Mouse (Mus musculus): Measurements from ENCODE around the gene Pou6f2.

GRCm38 (mm10) chr13:18282361-18282982, 115.0 kb downstream of the Pou6f2 start:
- TF ChIP-seq POLR2A (IDR thresholded peaks at IDR 0.05; ENCODE audit: control insufficient read depth, low read depth, low read length) (no peak), CTCF (IDR thresholded peaks at IDR 0.05; ENCODE audit: control insufficient read depth, insufficient read depth, insufficient replicate concordance, low read depth, low read length) (no peak)
